Mouse (Mus musculus): ENCODE results near the gene Rtl5.

- TF ChIP-seq CTCF (IDR thresholded peaks at IDR 0.05; ENCODE audit: borderline replicate concordance, extremely low read depth, insufficient read depth, insufficient read length) (no peak), POLR2A (IDR thresholded peaks at IDR 0.05; ENCODE audit: borderline replicate concordance, extremely low read depth, insufficient read depth, insufficient read length, poor library complexity, severe bottlenecking) (no peak)
Observed at GRCm38 (mm10) chrX:102054009-102054408, 17.1 kb downstream of the Rtl5 start.

Measured in brain, embryonic 14.5 days (tissue).